Mouse (Mus musculus): ENCODE measurements around the gene Enho. TPM values are rescaled to one million over a fixed set of nuclear protein-coding genes. Genes with fewer than 3 reads are reported as not detected.

Gene Enho
- polyA plus RNA-seq, 1 experiment, result not detected

DNA sequence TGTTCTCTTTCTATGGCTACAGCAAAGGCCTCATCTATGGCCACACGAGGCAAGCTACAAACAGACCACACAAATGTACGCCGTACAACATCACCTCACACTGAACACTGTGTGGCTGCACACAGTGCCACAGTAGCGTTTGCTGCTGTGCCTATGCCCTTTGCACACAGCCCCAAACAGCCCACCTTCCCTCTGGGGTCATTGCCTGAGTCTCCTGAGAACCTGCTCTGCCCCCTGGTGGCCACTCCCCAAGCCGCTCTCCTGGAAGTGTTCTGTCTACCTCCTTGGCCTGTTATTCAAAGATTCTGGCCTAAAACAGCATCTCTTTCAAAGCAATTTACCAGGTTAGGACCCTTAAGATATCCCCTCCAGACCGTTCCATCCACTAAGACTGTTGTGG, 13.2 kb upstream of the Enho start:
- H3K4me1 ChIP-seq (ENCODE audit: control insufficient read depth, insufficient read depth, insufficient read length, low read length), result no peaks in the 10 kb centered on the region
- H3K4me3 ChIP-seq (ENCODE audit: insufficient read depth, low read depth, low read length), result no peak overlapping the region
- H3K27ac ChIP-seq (replicated peaks; ENCODE audit: low read depth, low read length), result no peak overlapping the region

GRCm38 (mm10) chr4:41648627-41649026, 8.5 kb upstream of the Enho start:
- no peaks in the 10 kb centered on the region for H3K4me1 ChIP-seq (ENCODE audit: control insufficient read depth, insufficient read depth, insufficient read length, low read length)
- no peak overlapping the region for H3K4me3 ChIP-seq (ENCODE audit: insufficient read depth, low read depth, low read length)
- H3K27ac ChIP-seq (replicated peaks; ENCODE audit: low read depth, low read length), result no peak overlapping the region

DNA sequence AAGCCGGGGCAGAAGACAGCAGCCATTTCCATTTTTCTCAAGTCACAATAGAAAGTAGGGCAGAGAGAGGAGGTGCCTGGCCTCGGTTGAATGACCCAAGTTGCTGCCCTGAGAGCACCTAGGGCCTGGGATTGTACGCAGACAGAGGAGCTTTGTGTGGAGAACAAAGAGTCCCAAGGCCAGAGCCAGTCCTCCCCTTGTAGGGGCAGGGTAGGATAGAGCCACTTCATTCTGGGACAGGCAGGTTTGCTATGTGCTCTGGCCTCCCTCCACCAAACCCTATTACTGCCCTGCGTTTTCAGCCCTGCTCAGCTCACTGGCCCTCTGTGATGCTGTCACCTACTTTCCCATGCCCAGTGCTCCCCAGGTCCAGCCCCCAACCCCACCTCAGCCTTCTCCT, 8.0 kb upstream of the Enho start:
- H3K4me3 ChIP-seq (ENCODE audit: insufficient read depth, low read depth, low read length), result no peak overlapping the region
- H3K27ac ChIP-seq (replicated peaks; ENCODE audit: low read depth, low read length), result no peak overlapping the region
- H3K4me1 ChIP-seq (ENCODE audit: control insufficient read depth, insufficient read depth, insufficient read length, low read length), result no peaks in the 10 kb centered on the region

DNA sequence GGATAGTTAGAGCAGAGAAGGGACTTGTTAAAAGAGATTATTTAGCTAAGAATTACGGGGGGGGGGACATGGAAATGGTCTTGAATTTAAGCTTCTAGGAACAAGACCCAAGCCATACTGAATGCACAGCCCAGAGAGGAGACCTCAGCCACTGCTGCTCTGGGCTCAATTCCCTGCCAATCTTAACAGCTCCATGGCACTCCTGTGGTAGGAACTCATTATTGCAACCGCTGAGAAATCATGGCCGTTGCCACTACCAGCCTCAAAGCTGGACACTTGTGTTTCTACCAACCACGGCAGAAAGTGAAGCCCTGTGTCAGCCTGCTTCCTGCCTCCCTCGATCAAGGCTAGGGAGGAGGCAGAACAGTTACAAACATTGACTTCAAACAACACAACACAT, 5.4 kb upstream of the Enho start:
- no peaks in the 10 kb centered on the region for H3K4me1 ChIP-seq (ENCODE audit: control insufficient read depth, insufficient read depth, insufficient read length, low read length)
- H3K27ac ChIP-seq (replicated peaks; ENCODE audit: low read depth, low read length), result no peak overlapping the region
- no peak overlapping the region for H3K4me3 ChIP-seq (ENCODE audit: insufficient read depth, low read depth, low read length)

DNA sequence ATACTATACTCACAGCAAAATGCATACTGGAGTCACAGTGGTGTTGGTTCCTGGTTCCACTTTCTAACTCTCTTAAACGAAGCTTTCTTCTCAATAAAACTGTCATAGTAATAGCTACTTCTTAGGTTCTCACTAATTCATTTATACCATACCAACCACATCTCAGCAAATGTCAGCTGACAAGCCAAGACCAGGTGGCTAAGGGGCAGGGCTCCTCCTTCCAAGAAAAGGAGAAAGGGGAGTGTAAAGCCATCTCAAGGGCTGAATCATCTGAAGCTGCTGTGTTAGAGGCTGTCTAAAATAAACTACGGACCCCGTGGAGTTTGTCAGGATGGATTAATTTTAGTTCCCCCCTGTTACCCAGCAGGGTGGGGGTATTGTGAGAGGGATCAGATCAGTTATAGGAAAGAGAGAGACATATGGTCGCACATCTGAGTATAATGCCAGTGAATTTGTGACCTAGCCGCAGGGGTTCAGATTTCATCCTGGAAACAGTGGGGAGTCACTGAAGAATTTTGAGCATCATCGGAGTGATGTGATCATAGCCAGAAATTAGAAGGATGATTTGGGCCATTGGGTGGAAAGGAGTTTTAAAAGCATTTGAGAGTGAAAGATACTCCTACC, 1.2 kb upstream of the Enho start:
- H3K4me1 ChIP-seq (ENCODE audit: control insufficient read depth, insufficient read depth, insufficient read length, low read length), result 0 out of 2 replicates have a peak, but pooled peaks cover 3% of the 10 kb centered on the region
- no peak overlapping the region for H3K4me3 ChIP-seq (ENCODE audit: insufficient read depth, low read depth, low read length)
- H3K27ac ChIP-seq (replicated peaks; ENCODE audit: low read depth, low read length), result no peak overlapping the region

DNA sequence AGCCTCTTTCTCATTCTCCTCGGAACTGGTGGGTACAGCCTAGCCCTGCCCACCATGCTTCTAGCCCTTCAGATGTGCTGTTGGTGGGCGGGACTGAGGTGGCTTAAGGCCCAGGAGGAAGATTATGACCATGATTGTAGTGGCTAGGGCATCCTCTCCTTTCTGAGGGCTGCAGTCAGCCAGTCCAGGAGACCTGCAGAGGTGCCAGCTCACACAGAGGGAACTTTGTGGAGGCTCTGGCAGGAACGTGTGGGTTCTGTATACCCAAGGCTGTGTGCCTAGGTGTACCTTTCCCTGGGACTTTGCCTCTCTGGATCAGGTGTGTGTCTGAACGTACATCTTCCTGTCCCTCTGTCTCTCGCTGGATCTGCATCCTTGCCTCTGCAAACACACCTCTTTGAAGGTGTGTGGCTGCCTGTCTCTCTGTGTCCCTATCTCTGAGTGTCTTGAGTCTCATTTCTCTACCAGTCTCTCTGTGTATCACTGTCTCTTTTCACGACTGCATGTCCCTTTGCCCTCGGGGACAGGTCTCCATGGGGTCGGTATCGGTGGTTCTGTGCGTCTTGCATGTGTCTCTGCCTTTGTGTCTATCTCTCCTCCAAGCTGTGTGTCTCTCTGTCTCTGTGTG, 796 bp downstream of the Enho start:
- Histone ChIP-seq H3K4me3 (ENCODE audit: insufficient read depth, low read depth, low read length) (peak overlapping the region; percentile 55), H3K4me1 (ENCODE audit: control insufficient read depth, insufficient read depth, insufficient read length, low read length) (0 out of 2 replicates have a peak, but pooled peaks cover 3% of the 10 kb centered on the region), H3K27ac (replicated peaks; ENCODE audit: low read depth, low read length) (no peak overlapping the region)

DNA sequence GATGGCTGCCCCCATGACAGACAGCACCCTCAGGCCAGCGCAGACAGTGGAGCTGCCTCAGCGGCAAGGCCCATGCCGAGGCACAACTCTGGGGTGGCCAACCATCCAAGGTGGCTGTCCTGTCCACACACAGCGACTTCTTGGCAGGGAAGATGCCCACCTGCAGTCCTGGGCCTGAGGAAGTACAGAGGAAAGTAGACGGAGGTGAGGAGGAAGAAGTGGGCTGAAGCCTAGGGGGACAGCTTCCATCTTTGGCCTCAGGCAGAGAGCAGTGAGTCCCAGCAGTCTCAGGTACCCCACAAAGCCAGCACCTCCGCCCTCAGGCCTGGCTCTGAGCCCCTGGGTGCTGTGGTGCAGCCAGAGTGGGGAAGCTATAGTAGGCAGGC, 1.3 kb downstream of the Enho start:
- Histone ChIP-seq H3K27ac (replicated peaks; ENCODE audit: low read depth, low read length) (no peak overlapping the region), H3K4me3 (ENCODE audit: insufficient read depth, low read depth, low read length) (no peak overlapping the region), H3K4me1 (ENCODE audit: control insufficient read depth, insufficient read depth, insufficient read length, low read length) (0 out of 2 replicates have a peak, but pooled peaks cover 3% of the 10 kb centered on the region)

GRCm38 (mm10) chr4:41638186-41638731, 1.9 kb downstream of the Enho start:
- Histone ChIP-seq H3K4me3 (ENCODE audit: insufficient read depth, low read depth, low read length) (no peak overlapping the region), H3K4me1 (ENCODE audit: control insufficient read depth, insufficient read depth, insufficient read length, low read length) (0 out of 2 replicates have a peak, but pooled peaks cover 3% of the 10 kb centered on the region), H3K27ac (replicated peaks; ENCODE audit: low read depth, low read length) (no peak overlapping the region)

GRCm38 (mm10) chr4:41636882-41637635, 3.1 kb downstream of the Enho start:
- Histone ChIP-seq H3K27ac (replicated peaks; ENCODE audit: low read depth, low read length) (peak overlapping the region; percentile 12), H3K4me3 (ENCODE audit: insufficient read depth, low read depth, low read length) (no peak overlapping the region), H3K4me1 (ENCODE audit: control insufficient read depth, insufficient read depth, insufficient read length, low read length) (0 out of 2 replicates have a peak, but pooled peaks cover 3% of the 10 kb centered on the region)

- H3K4me3 ChIP-seq (ENCODE audit: insufficient read depth, low read depth, low read length), result no peak overlapping the region
- peak overlapping the region; percentile 12; the same call in 1 of the 2 replicates for H3K27ac ChIP-seq (replicated peaks; ENCODE audit: low read depth, low read length)
- 0 out of 2 replicates have a peak, but pooled peaks cover 3% of the 10 kb centered on the region for H3K4me1 ChIP-seq (ENCODE audit: control insufficient read depth, insufficient read depth, insufficient read length, low read length)
These were observed 3.8 kb downstream of the Enho start for GRCm38 (mm10) chr4:41636366-41636765.

- Histone ChIP-seq H3K4me3 (ENCODE audit: insufficient read depth, low read depth, low read length) (no peak overlapping the region), H3K27ac (replicated peaks; ENCODE audit: low read depth, low read length) (no peak overlapping the region), H3K4me1 (ENCODE audit: control insufficient read depth, insufficient read depth, insufficient read length, low read length) (0 out of 2 replicates have a peak, but pooled peaks cover 6% of the 10 kb centered on the region)
These were observed 4.2 kb downstream of the Enho start for GRCm38 (mm10) chr4:41635906-41636305.

DNA sequence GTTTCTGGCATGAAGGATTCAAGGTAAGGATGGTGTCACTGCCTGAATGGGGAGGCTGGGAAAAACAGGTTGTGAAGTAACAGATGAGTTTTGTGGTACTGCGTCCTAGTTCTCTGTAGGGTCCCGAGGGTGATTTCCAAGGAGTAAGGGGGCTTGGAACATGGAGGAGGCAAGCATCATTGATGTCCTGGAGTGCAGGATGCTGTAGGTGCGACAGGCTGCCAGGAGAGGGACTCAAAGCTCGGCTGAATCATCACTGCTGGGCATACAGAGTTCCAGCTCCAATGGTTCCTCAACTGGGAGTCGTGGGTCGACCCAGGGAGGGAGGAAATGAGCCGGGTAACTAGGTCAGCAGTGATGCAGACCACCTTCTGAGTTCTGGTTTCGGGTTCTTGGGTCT, 4.9 kb downstream of the Enho start:
- Histone ChIP-seq H3K4me1 (ENCODE audit: control insufficient read depth, insufficient read depth, insufficient read length, low read length) (0 out of 2 replicates have a peak, but pooled peaks cover 6% of the 10 kb centered on the region), H3K4me3 (ENCODE audit: insufficient read depth, low read depth, low read length) (no peak overlapping the region), H3K27ac (replicated peaks; ENCODE audit: low read depth, low read length) (no peak overlapping the region)

- H3K27ac ChIP-seq (replicated peaks; ENCODE audit: low read depth, low read length), result no peak overlapping the region
- 0 out of 2 replicates have a peak, but pooled peaks cover 6% of the 10 kb centered on the region for H3K4me1 ChIP-seq (ENCODE audit: control insufficient read depth, insufficient read depth, insufficient read length, low read length)
- no peak overlapping the region for H3K4me3 ChIP-seq (ENCODE audit: insufficient read depth, low read depth, low read length)
These were observed 5.5 kb downstream of the Enho start for GRCm38 (mm10) chr4:41634631-41635030.

DNA sequence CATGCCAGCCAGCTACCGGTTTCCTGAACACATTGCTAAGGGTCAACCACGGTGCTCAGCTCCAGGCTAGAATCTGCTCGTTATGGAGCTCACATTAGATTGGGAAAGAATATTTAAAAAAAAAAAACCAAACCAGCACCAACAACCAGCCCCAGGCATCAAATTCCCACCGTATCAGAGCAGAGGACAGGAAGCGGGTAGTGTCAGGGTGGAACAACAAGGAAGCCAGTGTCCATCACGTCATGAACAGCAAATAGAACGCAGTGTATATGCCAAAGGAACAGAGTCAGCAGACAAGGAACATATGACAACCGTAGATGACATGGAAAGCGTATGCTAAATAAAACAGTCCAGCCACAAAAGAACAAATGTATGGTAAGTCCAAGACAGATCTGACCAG, 7.1 kb downstream of the Enho start:
- Histone ChIP-seq H3K27ac (replicated peaks; ENCODE audit: low read depth, low read length) (no peak overlapping the region), H3K4me1 (ENCODE audit: control insufficient read depth, insufficient read depth, insufficient read length, low read length) (0 out of 2 replicates have a peak, but pooled peaks cover 6% of the 10 kb centered on the region), H3K4me3 (ENCODE audit: insufficient read depth, low read depth, low read length) (no peak overlapping the region)

- peaks cover 6% of the 10 kb centered on the region; the same call in 1 of the 2 replicates for H3K4me1 ChIP-seq (ENCODE audit: control insufficient read depth, insufficient read depth, insufficient read length, low read length)
- H3K27ac ChIP-seq (replicated peaks; ENCODE audit: low read depth, low read length), result no peak overlapping the region
- no peak overlapping the region for H3K4me3 ChIP-seq (ENCODE audit: insufficient read depth, low read depth, low read length)
These were observed 8.7 kb downstream of the Enho start for GRCm38 (mm10) chr4:41631390-41631789.
